Mouse (Mus musculus) CD4-positive, CD25-positive, alpha-beta regulatory T cell, adult 2 months (primary cell): ENCODE measurements around the gene Slc22a12.

ENCODE experiments used
- DNase-seq: peaks from one replicate; pipeline ENCODE4 v3.0.0-alpha.2; 2012; ENCODE audit warnings: low read depth, low spot score

Slc22a12 gene

DNA sequence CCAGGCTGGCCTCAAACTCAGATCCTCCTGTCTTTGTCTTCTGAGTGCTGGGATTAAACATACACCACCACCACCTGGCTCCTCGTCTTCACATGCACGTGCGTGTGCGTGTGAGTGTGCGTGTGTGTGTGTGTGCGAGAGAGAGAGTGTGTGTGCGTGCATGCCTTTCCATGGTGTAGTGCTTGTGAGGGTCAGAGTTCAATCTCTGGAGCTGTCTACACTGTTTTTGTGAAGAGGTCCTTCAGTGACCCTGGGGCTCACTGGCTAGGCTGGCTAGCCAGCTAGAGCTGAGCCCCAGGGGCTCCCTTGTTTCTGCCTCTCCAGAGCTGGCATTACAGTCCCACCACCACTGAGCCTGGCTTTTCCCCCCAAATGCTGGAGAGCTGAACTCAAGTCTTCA, 1.3 kb downstream of the Slc22a12 start:
- no peak for DNase-seq

GRCm38 (mm10) chr19:6540191-6540590, 2.6 kb downstream of the Slc22a12 start:
- DNase-seq: no peak

GRCm38 (mm10) chr19:6539592-6539991, 3.2 kb downstream of the Slc22a12 start:
- DNase-seq: no peak

DNA sequence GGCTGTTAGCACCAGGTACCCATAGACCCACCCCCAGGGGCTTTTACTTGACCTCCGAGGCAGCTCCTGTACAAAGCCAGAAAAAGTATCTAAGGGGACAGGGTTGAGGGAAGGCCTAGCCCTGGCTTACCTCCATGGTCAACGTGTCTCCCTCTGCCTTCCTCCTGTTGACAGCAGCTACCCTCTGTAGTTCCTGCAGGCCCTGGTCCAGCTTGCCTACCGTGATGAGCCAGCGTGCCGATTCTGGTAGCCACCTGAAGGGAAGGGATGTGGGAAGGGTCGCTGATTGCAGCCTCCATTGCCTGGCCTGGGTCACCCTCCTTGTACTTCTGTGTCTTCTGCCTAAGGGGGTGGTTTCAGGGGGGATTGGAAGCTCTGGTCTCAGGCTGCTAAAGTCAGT, 4.3 kb downstream of the Slc22a12 start:
- no peak for DNase-seq

DNA sequence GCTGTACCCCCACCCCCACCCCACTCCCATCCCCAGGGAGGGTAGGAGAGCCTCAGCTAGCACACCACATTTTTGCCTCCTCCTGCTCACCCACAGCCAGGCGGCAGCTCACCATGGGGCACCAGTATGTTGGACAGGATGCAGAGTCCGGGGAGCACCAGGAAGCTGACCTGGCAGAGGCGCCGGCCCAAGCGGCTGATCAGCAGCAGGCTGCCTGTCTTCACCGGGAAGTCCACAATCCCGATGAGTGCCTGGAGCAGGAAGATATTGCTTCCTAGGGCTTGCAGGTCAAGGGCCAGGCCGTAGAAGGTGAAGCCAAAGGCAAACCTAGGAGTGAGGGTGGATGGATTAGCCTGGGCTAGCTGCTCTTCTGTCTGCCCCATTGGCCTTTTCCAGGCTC, 5.3 kb downstream of the Slc22a12 start:
- no peak for DNase-seq

- no peak for DNase-seq
Measured at GRCm38 (mm10) chr19:6536696-6537095, 6.1 kb downstream of the Slc22a12 start.

GRCm38 (mm10) chr19:6536201-6536600, 6.6 kb downstream of the Slc22a12 start:
- no peak for DNase-seq

- DNase-seq: no peak
Measured at GRCm38 (mm10) chr19:6534118-6534415, 8.8 kb downstream of the Slc22a12 start.

DNA sequence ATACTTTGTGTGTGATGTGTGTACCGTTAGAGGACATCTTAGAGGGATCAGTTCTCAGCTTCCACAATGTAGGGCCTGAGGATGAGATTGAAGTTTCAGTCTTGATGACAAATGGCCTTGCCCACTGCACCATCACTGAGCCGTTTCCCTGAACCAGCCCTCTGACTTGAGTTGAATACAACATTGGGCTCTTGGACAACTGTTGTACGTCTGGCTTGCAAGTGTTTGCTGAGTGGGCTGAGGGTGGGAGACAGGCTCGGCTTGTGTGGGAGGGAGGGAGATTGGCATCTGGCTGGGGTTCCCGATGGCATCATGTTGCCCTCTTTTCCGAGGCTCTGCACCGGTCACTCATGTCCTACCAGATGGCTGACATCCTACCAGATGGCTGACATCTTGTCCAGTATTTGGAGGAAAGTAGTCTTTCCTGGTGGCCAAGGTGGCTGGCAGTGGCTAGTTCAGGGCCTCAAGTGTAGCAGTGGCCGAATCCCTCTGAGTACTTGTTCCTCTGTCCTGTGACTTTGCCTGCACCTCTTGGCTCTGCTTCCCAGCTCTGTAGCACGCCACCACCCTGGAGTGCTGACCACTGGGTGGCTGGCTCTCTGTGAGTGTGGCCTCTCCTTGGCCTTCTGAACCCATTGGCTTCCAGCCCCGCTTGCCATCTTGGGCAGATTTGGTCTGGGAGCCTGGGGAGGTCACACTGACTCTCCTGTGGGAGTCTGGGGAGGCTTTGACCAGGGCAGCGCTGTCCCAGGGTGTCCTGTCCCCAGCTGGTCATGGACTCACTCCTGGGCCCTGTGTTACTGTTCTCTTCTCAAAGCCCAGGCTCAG, 9.3 kb downstream of the Slc22a12 start:
- no peak for DNase-seq

DNA sequence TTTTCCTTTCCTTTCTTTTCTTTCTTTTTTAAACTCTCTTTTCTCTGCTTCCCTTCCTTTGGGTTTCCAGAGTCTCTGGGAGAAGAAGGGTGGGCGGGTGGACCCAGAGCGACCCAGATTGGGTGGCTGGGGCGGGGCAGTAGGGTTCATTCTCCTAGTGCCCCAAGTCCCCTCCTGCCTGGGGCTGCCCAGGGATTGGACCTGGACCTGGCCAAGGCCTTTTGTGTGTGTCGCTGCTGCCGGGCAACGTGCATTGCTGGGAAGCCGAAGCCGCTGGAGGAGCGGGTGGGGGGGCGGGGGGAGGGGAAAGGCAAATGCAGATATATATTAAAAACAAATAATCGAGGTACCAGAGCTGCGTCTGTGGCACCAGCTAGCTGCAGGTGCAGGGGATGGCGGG, 10.2 kb downstream of the Slc22a12 start:
- DNase-seq: no peak

GRCm38 (mm10) chr19:6531832-6532471, 10.9 kb downstream of the Slc22a12 start:
- DNase-seq: no peak

GRCm38 (mm10) chr19:6531011-6531631, 11.7 kb downstream of the Slc22a12 start:
- no peak for DNase-seq

GRCm38 (mm10) chr19:6530359-6530758, 12.5 kb downstream of the Slc22a12 start:
- no peak for DNase-seq

- DNase-seq: no peak
Measured at GRCm38 (mm10) chr19:6529265-6529985, 13.4 kb downstream of the Slc22a12 start.

- no peak for DNase-seq
Measured at GRCm38 (mm10) chr19:6527839-6528531, 14.8 kb downstream of the Slc22a12 start.

GRCm38 (mm10) chr19:6527439-6527838, 15.4 kb downstream of the Slc22a12 start:
- DNase-seq: no peak

GRCm38 (mm10) chr19:6526010-6526409, 16.8 kb downstream of the Slc22a12 start:
- DNase-seq: no peak

GRCm38 (mm10) chr19:6525023-6525422, 17.8 kb downstream of the Slc22a12 start:
- no peak for DNase-seq

GRCm38 (mm10) chr19:6522289-6522688, 20.5 kb downstream of the Slc22a12 start:
- no peak for DNase-seq

DNA sequence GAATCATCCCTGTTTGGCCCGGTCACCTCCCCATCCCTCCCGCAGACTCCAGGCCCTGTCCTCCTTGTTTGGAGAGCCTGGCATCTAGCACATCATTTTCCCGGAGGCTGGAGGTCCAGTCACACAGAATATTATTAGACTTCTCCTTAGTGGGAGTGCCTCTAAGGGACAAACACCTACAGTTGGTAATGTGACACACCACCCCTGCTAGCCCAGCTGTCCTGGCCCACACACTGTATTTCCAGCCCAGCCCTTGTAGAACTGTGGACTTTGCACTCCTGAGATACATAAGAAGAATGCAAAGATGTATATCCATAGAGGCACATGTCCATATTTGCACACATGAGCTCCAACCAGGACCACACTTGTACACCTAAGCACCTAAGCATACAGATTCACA, 21.2 kb downstream of the Slc22a12 start:
- no peak for DNase-seq

GRCm38 (mm10) chr19:6519483-6519882, 23.3 kb downstream of the Slc22a12 start:
- no peak for DNase-seq

GRCm38 (mm10) chr19:6518601-6519000, 24.2 kb downstream of the Slc22a12 start:
- no peak for DNase-seq
